Mouse (Mus musculus) midbrain, embryonic 13.5 days (tissue): ENCODE measurements around the gene Gm12253. TPM values are rescaled to one million over a fixed set of nuclear protein-coding genes. Genes with fewer than 3 reads are reported as not detected.

Experiments
- ATAC-seq: fragments of 200-750 bp; cut with Nextera tagmentation; 2 replicates; pipeline ENCODE4 v1.8.0; 2017; ENCODE audit warnings: mild to moderate bottlenecking, moderate TSS enrichment, moderate library complexity
- H3K27ac ChIP-seq: fragments of 300-500 bp; sonication (generic); 2 replicates; pipeline ENCODE4 v1.5.1; 2015; ENCODE audit warnings: inconsistent platforms, mild to moderate bottlenecking, moderate library complexity
- H3K27me3 ChIP-seq: fragments of 300-500 bp; sonication (generic); 2 replicates; pipeline ENCODE4 v1.6.1; 2015; ENCODE audit warnings: mild to moderate bottlenecking, inconsistent platforms
- H3K36me3 ChIP-seq: fragments of 300-500 bp; sonication (generic); 2 replicates; pipeline ENCODE4 v1.6.1; 2015; ENCODE audit warnings: mild to moderate bottlenecking, inconsistent platforms
- H3K4me1 ChIP-seq: fragments of 300-500 bp; sonication (generic); replicated peaks from 2 replicates; pipeline ENCODE4 v1.6.1; 2015; ENCODE audit warnings: inconsistent platforms
- H3K4me2 ChIP-seq: fragments of 300-500 bp; sonication (generic); replicated peaks from 2 replicates; pipeline ENCODE4 v1.6.1; 2015; ENCODE audit warnings: moderate library complexity, mild to moderate bottlenecking, inconsistent platforms
- H3K4me3 ChIP-seq: fragments of 300-500 bp; sonication (generic); replicated peaks from 2 replicates; pipeline ENCODE4 v1.5.1; 2015; ENCODE audit warnings: mild to moderate bottlenecking, inconsistent platforms
- H3K9ac ChIP-seq: fragments of 300-500 bp; sonication (generic); replicated peaks from 2 replicates; pipeline ENCODE4 v1.6.1; 2015; ENCODE audit warnings: mild to moderate bottlenecking, inconsistent platforms
- H3K9me3 ChIP-seq: fragments of 300-500 bp; sonication (generic); 2 replicates; pipeline ENCODE4 v1.6.1; 2016; ENCODE audit warnings: mild to moderate bottlenecking, inconsistent platforms
- WGBS: fragments of 180-500 bp; shearing (Covaris S2); methylation state at CpG from one replicate; pipeline ENCODE4 v1.1.7; 2015; 5-methylcytosine and 5-hydroxymethylcytosine counted together
- polyA plus RNA-seq: library from polyadenylated mRNA; unstranded; fragments of >200 nt; fragmentation: Nextera tagmentation; extraction: Ambion mirVana; gene quantifications from 2 replicates; pipeline ENCODE4 v1.2.1, GENCODE M21; 2015

The Gm12253 gene
- polyA plus RNA-seq: not detected in 2 replicates

GRCm38 (mm10) chr11:58432259-58432658 is at the start of gene Gm12253:
Gene Gm12253, plus strand, starts transcription at chr11:58432559.
- no peaks in the 10 kb centered on the region for H3K9me3 ChIP-seq
- no peak for ATAC-seq

GRCm38 (mm10) chr11:58399985-58400645 is 32.2 kb upstream of the Gm12253 start:
- no peaks in the 10 kb centered on the region for H3K9me3 ChIP-seq
- ATAC-seq: peak; percentile 90
- peak overlapping the region; percentile 64 for H3K27ac ChIP-seq
- H3K36me3 ChIP-seq: no peaks in the 10 kb centered on the region
- H3K4me3 ChIP-seq: no peak overlapping the region
- H3K4me2 ChIP-seq: no peak overlapping the region
- no peak overlapping the region for H3K9ac ChIP-seq
- 43% methylated on average over 6 of the region's 6 CpGs for WGBS
- H3K27me3 ChIP-seq: no peaks in the 10 kb centered on the region
- peaks cover 15% of the 10 kb centered on the region for H3K4me1 ChIP-seq

More at GRCm38 (mm10) chr11:58432259-58432658, at the start of gene Gm12253:
- Histone ChIP-seq H3K36me3 (no peaks in the 10 kb centered on the region), H3K27ac (no peak within 1 kb of the TSS), H3K9ac (no peak within 1 kb of the TSS), H3K4me2 (no peak within 1 kb of the TSS), H3K27me3 (no peaks in the 10 kb centered on the region), H3K4me3 (no peak within 1 kb of the TSS), H3K4me1 (no peaks in the 10 kb centered on the region)
- 85% methylated on average over 3 of the region's 3 CpGs for WGBS

GRCm38 (mm10) chr11:58400655-58401054 is 31.7 kb upstream of the Gm12253 start:
- WGBS: 33% methylated on average over 5 of the region's 5 CpGs
- peaks cover 15% of the 10 kb centered on the region for H3K4me1 ChIP-seq
- peak overlapping the region; percentile 64 for H3K27ac ChIP-seq
- no peak overlapping the region for H3K9ac ChIP-seq
- ATAC-seq: peak; percentile 78
- H3K36me3 ChIP-seq: no peaks in the 10 kb centered on the region
- H3K27me3 ChIP-seq: no peaks in the 10 kb centered on the region
- no peak overlapping the region for H3K4me3 ChIP-seq
- H3K4me2 ChIP-seq: no peak overlapping the region
- no peaks in the 10 kb centered on the region for H3K9me3 ChIP-seq

GRCm38 (mm10) chr11:58408066-58408465 is 24.3 kb upstream of the Gm12253 start:
- Histone ChIP-seq H3K4me1 (no peaks in the 10 kb centered on the region), H3K27ac (no peak overlapping the region), H3K4me2 (no peak overlapping the region), H3K27me3 (no peaks in the 10 kb centered on the region), H3K4me3 (no peak overlapping the region), H3K36me3 (no peaks in the 10 kb centered on the region), H3K9ac (no peak overlapping the region), H3K9me3 (no peaks in the 10 kb centered on the region)
- ATAC-seq: no peak
- 90% methylated on average over 3 of the region's 3 CpGs for WGBS

- H3K9ac ChIP-seq: no peak overlapping the region
- H3K4me2 ChIP-seq: no peak overlapping the region
- H3K4me1 ChIP-seq: no peaks in the 10 kb centered on the region
- no peak overlapping the region for H3K27ac ChIP-seq
- ATAC-seq: no peak
- H3K9me3 ChIP-seq: no peaks in the 10 kb centered on the region
- no peaks in the 10 kb centered on the region for H3K27me3 ChIP-seq
- H3K4me3 ChIP-seq: no peak overlapping the region
- no peaks in the 10 kb centered on the region for H3K36me3 ChIP-seq
- 86% methylated on average over 3 of the region's 3 CpGs for WGBS
Observed at GRCm38 (mm10) chr11:58418336-58418735, 14.0 kb upstream of the Gm12253 start.

- Histone ChIP-seq H3K27ac (no peak within 1 kb of the TSS), H3K27me3 (no peaks in the 10 kb centered on the region)
- WGBS: 73% methylated on average over 1 of the region's 1 CpGs
Observed at GRCm38 (mm10) chr11:58420815-58421214, 11.5 kb upstream of the Gm12253 start, which contains the start of gene 1810065E05Rik. Gene 1810065E05Rik, plus strand, starts transcription at chr11:58421111.

GRCm38 (mm10) chr11:58437866-58438265 is 5.5 kb downstream of the Gm12253 start:
- 72% methylated on average over 5 of the region's 5 CpGs for WGBS
- no peaks in the 10 kb centered on the region for H3K36me3 ChIP-seq

More at GRCm38 (mm10) chr11:58420815-58421214, 11.5 kb upstream of the Gm12253 start, which contains the start of gene 1810065E05Rik:
- Histone ChIP-seq H3K9me3 (no peaks in the 10 kb centered on the region), H3K9ac (no peak within 1 kb of the TSS), H3K4me3 (no peak within 1 kb of the TSS), H3K4me2 (no peak within 1 kb of the TSS), H3K4me1 (no peaks in the 10 kb centered on the region), H3K36me3 (no peaks in the 10 kb centered on the region)
- no peak for ATAC-seq

GRCm38 (mm10) chr11:58452759-58453158 is 20.4 kb downstream of the Gm12253 start, which contains the start of gene Lypd9:
Gene Lypd9, minus strand, starts transcription at chr11:58452923.
- no peak for ATAC-seq
- Histone ChIP-seq H3K9ac (no peak within 1 kb of the TSS), H3K4me1 (no peaks in the 10 kb centered on the region), H3K27me3 (no peaks in the 10 kb centered on the region), H3K9me3 (no peaks in the 10 kb centered on the region), H3K4me2 (no peak within 1 kb of the TSS), H3K36me3 (no peaks in the 10 kb centered on the region), H3K4me3 (no peak within 1 kb of the TSS), H3K27ac (no peak within 1 kb of the TSS)
- WGBS: 95% methylated on average over 9 of the region's 9 CpGs

More at GRCm38 (mm10) chr11:58437866-58438265, 5.5 kb downstream of the Gm12253 start:
- H3K4me1 ChIP-seq: no peaks in the 10 kb centered on the region
- no peaks in the 10 kb centered on the region for H3K27me3 ChIP-seq
- no peak overlapping the region for H3K9ac ChIP-seq
- H3K4me2 ChIP-seq: no peak overlapping the region
- ATAC-seq: no peak
- H3K27ac ChIP-seq: no peak overlapping the region
- H3K4me3 ChIP-seq: no peak overlapping the region
- H3K9me3 ChIP-seq: no peaks in the 10 kb centered on the region

GRCm38 (mm10) chr11:58453592-58453991 is 21.2 kb downstream of the Gm12253 start:
- WGBS: 82% methylated on average over 4 of the region's 4 CpGs
- Histone ChIP-seq H3K27ac (no peak overlapping the region), H3K27me3 (no peaks in the 10 kb centered on the region), H3K9ac (no peak overlapping the region), H3K36me3 (no peaks in the 10 kb centered on the region), H3K4me1 (no peaks in the 10 kb centered on the region), H3K4me3 (no peak overlapping the region), H3K9me3 (no peaks in the 10 kb centered on the region; the same call in 1 of the 2 replicates), H3K4me2 (no peak overlapping the region)
- ATAC-seq: no peak

- Histone ChIP-seq H3K4me2 (no peak within 1 kb of the TSS), H3K9me3 (no peaks in the 10 kb centered on the region; the same call in 1 of the 2 replicates), H3K9ac (no peak within 1 kb of the TSS), H3K27me3 (no peaks in the 10 kb centered on the region), H3K36me3 (no peaks in the 10 kb centered on the region), H3K4me3 (no peak within 1 kb of the TSS), H3K4me1 (no peaks in the 10 kb centered on the region), H3K27ac (no peak within 1 kb of the TSS)
- no peak for ATAC-seq
Observed at GRCm38 (mm10) chr11:58462170-58462569, 29.8 kb downstream of the Gm12253 start, which contains the start of gene Olfr30. Gene Olfr30, minus strand, starts transcription at chr11:58462270.
